Mouse (Mus musculus) midbrain, embryonic 16.5 days (tissue): ENCODE measurements around the gene Pcsk6. TPM values are rescaled to one million over a fixed set of nuclear protein-coding genes. Genes with fewer than 3 reads are reported as not detected.
"Not testable (repeated sequence)": the region's sequence is repeated elsewhere in the genome, so short reads cannot be mapped to it uniquely, and the experiment has no call there.

Experiments used
- ATAC-seq: fragments of 200-750 bp; cut with Nextera tagmentation; 2 replicates; pipeline ENCODE4 v1.8.0; 2017; ENCODE audit warnings: moderate TSS enrichment
- H3K27ac ChIP-seq: fragments of 300-500 bp; sonication (generic); 2 replicates; pipeline ENCODE4 v1.5.1; 2014; ENCODE audit warnings: mild to moderate bottlenecking, low read length, mixed read lengths
- H3K27me3 ChIP-seq: fragments of 300-500 bp; sonication (generic); 2 replicates; pipeline ENCODE4 v1.6.1; 2014; ENCODE audit warnings: low read depth, low read length, mixed read lengths; ENCODE audit not compliant: control insufficient read depth, insufficient read depth
- H3K36me3 ChIP-seq: fragments of 300-500 bp; sonication (generic); 2 replicates; pipeline ENCODE4 v1.6.1; 2014; ENCODE audit warnings: mild to moderate bottlenecking, low read length, moderate library complexity, mixed read lengths; ENCODE audit not compliant: control insufficient read depth, insufficient read depth
- H3K4me1 ChIP-seq: fragments of 300-500 bp; sonication (generic); 2 replicates; pipeline ENCODE4 v1.6.1; 2014; ENCODE audit warnings: mild to moderate bottlenecking, low read length, mixed read lengths; ENCODE audit not compliant: control insufficient read depth, insufficient read depth
- H3K4me2 ChIP-seq: fragments of 300-500 bp; sonication (generic); 2 replicates; pipeline ENCODE4 v1.6.1; 2014; ENCODE audit warnings: mild to moderate bottlenecking, low read length, mixed read lengths
- H3K4me3 ChIP-seq: fragments of 300-500 bp; sonication (generic); 2 replicates; pipeline ENCODE4 v1.5.1; 2014; ENCODE audit warnings: low read depth, mild to moderate bottlenecking, low read length, moderate library complexity, mixed read lengths
- H3K9ac ChIP-seq: fragments of 300-500 bp; sonication (generic); 2 replicates; pipeline ENCODE4 v1.6.1; 2014; ENCODE audit warnings: low read depth, low read length, mixed read lengths
- H3K9me3 ChIP-seq: fragments of 300-500 bp; sonication (generic); replicated peaks from 2 replicates; pipeline ENCODE4 v1.6.1; 2014; ENCODE audit warnings: mild to moderate bottlenecking, low read length, mixed read lengths; ENCODE audit not compliant: control insufficient read depth, poor library complexity, severe bottlenecking
- WGBS: fragments of 180-500 bp; shearing (Covaris S2); extraction: QIAGEN DNeasy Blood & Tissue Kit; methylation state at CpG from one replicate; pipeline ENCODE4 v1.1.7; 2014; 5-methylcytosine and 5-hydroxymethylcytosine counted together
- polyA plus RNA-seq: library from polyadenylated mRNA; unstranded; fragments of >200 nt; fragmentation: Nextera tagmentation; extraction: Ambion mirVana; gene quantifications from 2 replicates; pipeline ENCODE4 v1.2.1, GENCODE M21; 2015

The Pcsk6 gene
- polyA plus RNA-seq, 1 experiment from 2014 or later: 0.82 TPM

DNA sequence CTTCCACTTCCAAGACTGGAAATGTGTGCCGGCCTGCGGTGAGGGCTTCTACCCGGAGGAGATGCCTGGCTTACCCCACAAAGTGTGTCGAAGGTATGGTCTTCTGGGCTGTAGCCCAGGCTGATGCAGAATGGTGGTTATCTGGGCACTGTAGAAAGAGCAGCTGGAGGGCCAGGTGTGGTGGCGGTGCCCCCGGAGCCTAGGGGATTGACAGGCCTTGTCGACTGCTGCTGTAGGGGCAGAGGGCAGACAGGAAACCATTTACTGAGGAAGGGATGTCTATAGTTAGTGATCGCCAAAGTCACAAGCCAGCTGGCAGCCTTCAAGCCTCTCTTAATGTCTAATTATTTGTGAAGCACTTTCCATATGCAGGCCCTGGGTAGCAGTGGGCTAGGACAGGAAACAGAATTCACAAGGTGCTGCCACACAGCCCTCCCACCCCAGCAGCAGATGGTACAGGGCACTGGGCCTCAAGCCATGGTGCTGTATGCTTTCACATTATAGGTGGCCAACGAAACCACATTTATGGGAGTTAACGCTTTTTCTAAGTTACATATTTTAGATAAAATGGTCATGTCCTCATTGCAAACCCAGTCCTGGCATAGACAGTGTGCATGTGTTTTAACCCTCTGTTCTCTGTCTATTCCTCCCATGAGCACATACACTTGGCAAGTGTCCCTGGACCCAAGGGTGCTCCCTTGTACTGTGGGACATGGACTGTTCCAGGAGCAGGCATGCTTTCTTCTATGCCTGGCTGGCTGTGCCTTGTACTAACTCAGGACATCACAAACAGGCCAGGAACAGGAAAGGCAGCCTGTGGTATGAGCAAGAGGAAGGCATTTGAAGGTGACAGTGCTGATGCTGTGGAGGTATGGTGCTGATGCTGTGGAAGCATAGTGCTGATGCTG lies 182.3 kb downstream of the Pcsk6 start, which contains the start of gene Gm45213:
Gene Gm45213 (plus strand): TSS at position 51 of the 908 bp plus-strand sequence.
- no peak within 1 kb of the TSS for H3K9ac ChIP-seq
- no peaks in the 10 kb centered on the region for H3K27me3 ChIP-seq
- no peak within 1 kb of the TSS for H3K4me3 ChIP-seq
- H3K4me2 ChIP-seq: no peak within 1 kb of the TSS
- WGBS: 80% methylated on average over 10 of the region's 10 CpGs
- no peaks in the 10 kb centered on the region for H3K9me3 ChIP-seq
- no peak within 1 kb of the TSS for H3K27ac ChIP-seq
- ATAC-seq: no peak
- peaks cover 7% of the 10 kb centered on the region for H3K4me1 ChIP-seq
- no peaks in the 10 kb centered on the region for H3K36me3 ChIP-seq

DNA sequence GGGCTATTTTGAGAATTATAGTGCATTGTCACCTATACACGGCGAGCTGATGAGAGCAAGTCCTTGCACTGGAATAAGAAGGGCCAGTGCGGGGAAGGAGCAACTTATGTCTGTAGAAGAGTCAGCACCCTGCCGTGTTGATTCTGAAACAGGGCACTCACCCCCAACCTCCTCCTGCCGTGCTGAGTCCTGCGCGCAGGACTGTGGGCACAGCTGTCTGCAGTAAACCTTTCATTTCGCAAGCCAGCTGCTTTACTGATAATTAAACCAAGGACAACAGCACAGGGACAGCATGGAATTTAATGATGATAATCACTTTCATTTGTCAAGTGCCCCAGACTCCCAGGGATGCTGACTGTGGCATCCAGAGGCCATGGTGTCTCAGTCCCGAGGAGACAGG lies 183.1 kb downstream of the Pcsk6 start:
- Histone ChIP-seq H3K4me3 (no peak overlapping the region), H3K4me1 (peaks cover 7% of the 10 kb centered on the region), H3K36me3 (no peaks in the 10 kb centered on the region), H3K27me3 (no peaks in the 10 kb centered on the region), H3K4me2 (no peak overlapping the region), H3K9me3 (no peaks in the 10 kb centered on the region), H3K9ac (no peak overlapping the region), H3K27ac (no peak overlapping the region)
- ATAC-seq: no peak
- 26% methylated on average over 9 of the region's 9 CpGs for WGBS

DNA sequence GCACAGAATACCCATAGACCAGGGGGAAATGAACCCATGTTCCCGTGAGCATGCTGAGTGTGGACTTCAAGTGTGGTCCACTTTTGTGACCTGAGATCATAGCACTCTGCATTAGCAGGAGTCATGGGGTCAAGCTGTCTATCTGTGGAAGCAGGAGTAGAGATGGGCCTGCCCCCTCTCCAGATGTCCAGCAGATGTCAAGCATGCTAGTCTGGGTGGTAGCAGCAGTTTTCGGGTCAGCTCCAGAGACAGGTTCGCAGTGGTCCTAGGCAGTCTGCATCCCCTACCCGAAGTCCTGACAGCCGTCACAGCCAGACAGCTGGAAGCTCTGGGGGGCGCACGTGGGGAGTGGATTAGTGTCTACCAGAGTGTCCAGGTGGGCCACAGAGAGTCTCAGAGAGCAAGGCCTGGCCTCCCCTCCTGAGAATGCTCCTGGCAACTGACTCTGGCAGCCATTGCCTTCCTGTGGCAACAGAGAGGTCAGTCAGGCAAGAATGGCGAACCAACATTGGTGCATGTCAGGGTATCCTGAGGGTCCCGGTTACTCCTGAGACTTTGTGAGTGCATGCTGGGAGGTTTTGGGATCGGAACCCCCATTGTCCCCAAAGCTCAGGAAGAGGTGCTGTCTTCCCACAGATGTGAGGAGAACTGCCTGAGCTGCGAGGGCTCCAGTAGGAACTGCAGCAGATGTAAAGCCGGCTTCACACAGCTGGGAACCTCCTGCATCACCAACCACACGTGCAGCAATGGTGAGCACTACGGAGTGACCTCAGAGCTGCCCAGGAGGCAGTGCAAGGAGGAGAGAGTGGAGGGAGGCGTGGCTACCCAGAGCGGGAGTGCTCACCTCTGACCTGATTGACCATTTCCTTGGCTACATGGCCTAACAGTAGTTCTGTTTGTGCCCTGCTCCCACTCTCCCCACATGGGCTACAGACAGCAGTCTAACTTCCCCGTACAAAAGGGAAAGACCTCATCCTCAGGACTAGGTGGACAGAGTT lies 185.7 kb downstream of the Pcsk6 start:
- H3K27me3 ChIP-seq: no peaks in the 10 kb centered on the region
- H3K4me3 ChIP-seq: no peak overlapping the region
- H3K4me2 ChIP-seq: no peak overlapping the region
- no peaks in the 10 kb centered on the region for H3K36me3 ChIP-seq
- no peak overlapping the region for H3K27ac ChIP-seq
- WGBS: 62% methylated on average over 16 of the region's 17 CpGs
- no peak for ATAC-seq
- no peak overlapping the region for H3K9ac ChIP-seq
- H3K4me1 ChIP-seq: peaks cover 7% of the 10 kb centered on the region
- no peaks in the 10 kb centered on the region for H3K9me3 ChIP-seq

DNA sequence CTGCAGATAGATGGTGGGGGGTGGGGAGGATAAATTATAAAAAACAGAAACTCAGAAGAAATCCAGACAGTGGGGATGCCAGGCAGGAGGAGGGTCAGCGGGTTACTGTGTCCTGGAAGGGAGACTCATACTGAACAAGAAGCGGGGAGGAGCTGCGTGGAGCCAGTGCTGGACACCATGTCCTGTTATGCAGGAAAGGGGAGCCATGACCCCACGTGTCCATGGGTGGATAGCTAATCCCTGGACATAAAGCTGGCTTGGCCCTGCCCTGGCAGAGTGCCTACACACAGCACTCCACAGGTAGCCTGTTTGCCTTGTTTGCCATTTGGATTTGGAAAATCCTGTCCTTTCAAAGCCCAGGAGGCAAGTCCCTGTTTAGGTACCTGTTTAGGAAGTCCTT lies 186.4 kb downstream of the Pcsk6 start:
- Histone ChIP-seq H3K9ac (no peak overlapping the region), H3K4me1 (peaks cover 7% of the 10 kb centered on the region), H3K9me3 (no peaks in the 10 kb centered on the region), H3K27ac (no peak overlapping the region), H3K4me3 (no peak overlapping the region), H3K27me3 (no peaks in the 10 kb centered on the region), H3K36me3 (no peaks in the 10 kb centered on the region), H3K4me2 (no peak overlapping the region)
- 75% methylated on average over 4 of the region's 4 CpGs for WGBS
- no peak for ATAC-seq

DNA sequence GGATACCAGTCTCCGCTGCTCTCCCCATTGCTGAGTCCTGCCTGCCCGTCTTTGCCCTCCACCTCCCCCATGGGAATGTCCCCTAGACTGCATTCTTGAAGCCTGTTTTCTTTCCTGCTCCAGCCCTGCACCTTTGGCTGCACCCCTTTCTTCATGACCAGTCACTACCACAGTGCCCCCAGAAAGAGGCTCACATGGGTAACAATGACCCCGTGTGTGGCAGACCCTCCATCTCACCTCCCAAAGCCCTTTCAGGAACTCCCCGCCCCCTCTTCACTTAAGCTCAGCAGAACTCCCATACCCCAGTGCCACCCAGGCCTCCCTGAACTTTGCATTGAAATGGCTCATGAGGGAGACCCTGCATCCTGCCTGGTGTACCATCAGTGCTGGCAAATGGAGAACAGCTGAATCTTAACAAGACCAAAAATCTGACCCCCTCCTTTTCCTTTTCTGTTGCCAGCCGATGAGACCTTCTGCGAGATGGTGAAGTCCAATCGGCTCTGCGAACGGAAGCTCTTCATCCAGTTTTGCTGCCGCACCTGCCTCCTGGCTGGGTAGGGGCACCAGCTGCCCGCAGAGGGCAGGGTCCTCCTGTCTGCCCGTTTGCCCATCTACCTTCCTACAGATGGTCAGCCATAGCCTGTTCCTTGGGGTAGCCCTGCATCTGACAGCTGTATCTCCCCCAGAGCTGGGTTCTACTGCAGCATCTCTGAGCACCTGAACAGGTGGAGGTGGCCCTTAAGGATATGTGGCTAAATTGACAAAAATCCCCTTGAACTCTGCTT lies 187.1 kb downstream of the Pcsk6 start:
- no peak overlapping the region for H3K27ac ChIP-seq
- 82% methylated on average over 12 of the region's 12 CpGs for WGBS
- H3K36me3 ChIP-seq: no peaks in the 10 kb centered on the region
- ATAC-seq: no peak
- H3K9ac ChIP-seq: no peak overlapping the region
- H3K4me3 ChIP-seq: no peak overlapping the region
- peaks cover 7% of the 10 kb centered on the region for H3K4me1 ChIP-seq
- H3K9me3 ChIP-seq: no peaks in the 10 kb centered on the region
- H3K27me3 ChIP-seq: no peaks in the 10 kb centered on the region
- no peak overlapping the region for H3K4me2 ChIP-seq

DNA sequence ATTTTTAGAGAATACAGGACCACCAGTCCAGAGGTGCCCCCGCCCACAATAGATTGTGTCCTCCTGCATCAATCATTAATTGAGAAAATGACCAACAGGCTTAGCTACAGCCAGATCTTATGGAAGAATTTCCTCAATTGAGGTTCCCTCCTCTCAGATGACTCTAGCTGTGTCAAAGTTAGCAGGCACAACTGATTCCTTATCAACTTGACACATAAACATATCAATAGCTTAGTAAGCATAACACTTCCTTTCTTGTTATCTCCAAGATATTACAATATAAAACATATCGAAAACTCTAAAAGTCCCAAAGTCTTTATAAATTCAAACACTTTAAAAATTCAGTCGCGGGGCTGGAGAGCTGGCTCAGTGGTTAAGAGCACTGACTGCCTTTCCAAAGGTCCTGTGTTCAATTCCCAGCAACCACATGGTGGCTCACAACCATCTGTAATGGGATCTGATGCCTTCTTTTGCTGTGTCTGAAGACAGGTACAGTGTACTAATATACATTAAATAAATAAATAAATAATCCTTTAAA lies 192.5 kb downstream of the Pcsk6 start:
- ATAC-seq: no peak
- 93% methylated on average over 4 of the region's 4 CpGs for WGBS
- Histone ChIP-seq H3K9me3 (no peaks in the 10 kb centered on the region), H3K27me3 (no peaks in the 10 kb centered on the region; the same call in 1 of the 2 replicates), H3K9ac (no peak overlapping the region), H3K4me3 (no peak overlapping the region), H3K27ac (no peak overlapping the region), H3K36me3 (no peaks in the 10 kb centered on the region), H3K4me1 (no peaks in the 10 kb centered on the region), H3K4me2 (no peak overlapping the region)

DNA sequence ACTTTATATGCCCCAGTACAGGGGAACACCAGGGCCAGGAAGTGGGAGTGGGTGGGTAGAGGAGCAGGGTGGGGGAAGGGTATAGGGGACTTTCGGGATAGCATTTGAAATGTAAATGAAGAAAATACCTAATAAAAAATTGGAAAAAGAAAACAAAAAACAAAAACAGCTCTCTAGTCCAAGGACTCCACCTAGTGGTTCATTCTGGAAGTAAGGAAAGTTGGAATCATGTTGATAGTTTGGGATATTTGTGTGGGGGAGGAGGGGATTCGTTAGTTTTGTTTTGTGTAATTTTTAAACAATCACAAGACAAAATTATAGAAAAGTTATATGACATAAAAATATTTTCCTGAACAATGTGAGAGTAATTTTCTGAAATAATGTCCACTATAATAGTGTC lies 193.8 kb downstream of the Pcsk6 start:
- H3K27ac ChIP-seq, H3K9ac ChIP-seq, H3K4me2 ChIP-seq, H3K36me3 ChIP-seq, ATAC-seq, H3K4me3 ChIP-seq, H3K9me3 ChIP-seq, H3K27me3 ChIP-seq, H3K4me1 ChIP-seq: not testable (repeated sequence)
- WGBS: 4% methylated on average over 2 of the region's 2 CpGs

DNA sequence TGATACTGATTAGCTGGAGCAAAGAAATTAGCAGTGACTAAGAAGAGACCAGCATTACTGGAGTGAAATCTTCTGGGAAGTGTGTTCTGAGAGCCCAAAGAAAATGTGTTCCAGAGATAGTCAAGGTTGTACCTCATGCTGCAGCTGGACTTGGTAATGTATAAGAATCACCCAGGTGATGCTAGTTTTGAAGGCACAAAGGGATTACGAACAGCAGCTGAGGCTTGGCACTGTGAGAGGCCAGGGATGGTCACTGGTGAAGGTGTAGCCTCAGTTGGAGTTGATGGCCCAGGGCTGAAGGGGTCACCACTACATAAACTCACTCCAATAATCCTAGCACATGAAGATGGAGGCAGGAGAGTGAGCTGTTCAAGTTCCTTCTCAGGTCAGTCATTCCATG lies 197.2 kb downstream of the Pcsk6 start, which contains the start of gene Snrpa1:
Gene Snrpa1 (plus strand): TSS at position 301 of the 400 bp plus-strand sequence.
- ATAC-seq: no peak
- Histone ChIP-seq H3K4me3 (peak within 1 kb of the TSS; percentile 98; the same call in 1 of the 2 replicates), H3K9ac (no peak within 1 kb of the TSS), H3K4me2 (peak within 1 kb of the TSS; percentile 98), H3K27ac (no peak within 1 kb of the TSS), H3K27me3 (no peaks in the 10 kb centered on the region; the same call in 1 of the 2 replicates), H3K4me1 (peaks cover 15% of the 10 kb centered on the region), H3K9me3 (no peaks in the 10 kb centered on the region), H3K36me3 (peaks cover 5% of the 10 kb centered on the region; the same call in 1 of the 2 replicates)
- WGBS: 61% methylated on average over 1 of the region's 1 CpGs
